15 mouse cellular contexts compared by ENCODE assay signal in the genomic region with DNA sequence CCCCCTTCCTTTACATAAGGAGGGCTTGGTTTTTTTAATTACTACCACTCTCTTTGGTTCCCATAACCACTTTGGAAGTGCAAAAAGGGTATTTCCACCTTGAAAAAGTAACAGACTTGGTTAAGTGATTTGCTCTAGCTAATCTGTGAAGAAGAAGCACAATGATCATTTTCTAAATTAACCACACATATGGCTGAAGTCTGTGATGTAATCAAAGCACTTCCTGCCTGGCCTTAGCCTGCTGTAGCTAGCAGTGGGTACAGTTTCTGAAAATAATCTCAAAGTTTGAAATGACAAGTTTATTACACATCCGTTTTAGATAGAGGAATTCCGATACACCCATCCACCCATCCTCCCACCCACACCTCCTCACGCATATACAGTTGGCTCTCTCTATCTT.
"Had no signal": no experiment of that assay in that cellular context is flagged by ENCODE, and none has a peak within 500 bp of the region (broad histone marks: within the 10 kb centered on the region; RNA-seq: fewer than 3 reads in every experiment).

No protein-coding gene starts in this region.

- ATAC-seq: hindbrain, postnatal 0 days; intestine, embryonic 15.5 days; intestine, postnatal 0 days had no signal

- DNase-seq: gastrocnemius, postnatal 14 days; gastrocnemius, postnatal 36 days; heart, adult 18-20 months; heart, postnatal 10 days; heart, postnatal 36 days; kidney, adult 18-20 months; kidney, adult 8-10 months; kidney, postnatal 10 days; kidney, postnatal 25 days; kidney, postnatal 4 days; liver; liver, embryonic 13.5 days had no signal
